Mouse (Mus musculus) stomach, embryonic 14.5 days (tissue): ENCODE measurements around the gene Ush2a. TPM values are rescaled to one million over a fixed set of nuclear protein-coding genes. Genes with fewer than 3 reads are reported as not detected.

Source experiments
- ATAC-seq: fragments of 200-750 bp; cut with Nextera tagmentation; 2 replicates; pipeline ENCODE4 v1.8.0; 2017; ENCODE audit warnings: low read depth, moderate TSS enrichment; ENCODE audit not compliant: insufficient number of reproducible peaks, insufficient read depth, low FRiP score
- H3K27ac ChIP-seq: fragments of 300-500 bp; sonication (generic); 2 replicates; pipeline ENCODE4 v1.5.1; 2014; ENCODE audit warnings: mild to moderate bottlenecking, low read length, moderate library complexity, mixed read lengths
- H3K27me3 ChIP-seq: fragments of 300-500 bp; sonication (generic); 2 replicates; pipeline ENCODE4 v1.6.1; 2014; ENCODE audit warnings: low read length, control low read depth, mixed read lengths; ENCODE audit not compliant: control insufficient read depth, insufficient read depth
- H3K36me3 ChIP-seq: fragments of 300-500 bp; sonication (generic); 2 replicates; pipeline ENCODE4 v1.6.1; 2014; ENCODE audit warnings: mild to moderate bottlenecking, control low read depth, low read length, moderate library complexity, mixed read lengths; ENCODE audit not compliant: control insufficient read depth, insufficient read depth
- H3K4me1 ChIP-seq: fragments of 300-500 bp; sonication (generic); 2 replicates; pipeline ENCODE4 v1.6.1; 2014; ENCODE audit warnings: low read length, control low read depth, mixed read lengths; ENCODE audit not compliant: control insufficient read depth, insufficient read depth
- H3K4me2 ChIP-seq: fragments of 300-500 bp; sonication (generic); replicated peaks from 2 replicates; pipeline ENCODE4 v1.6.1; 2014; ENCODE audit warnings: low read depth, low read length, control low read depth
- H3K4me3 ChIP-seq: fragments of 300-500 bp; sonication (generic); 2 replicates; pipeline ENCODE4 v1.5.1; 2014; ENCODE audit warnings: low read depth, low read length, control low read depth
- H3K9ac ChIP-seq: fragments of 300-500 bp; sonication (generic); replicated peaks from 2 replicates; pipeline ENCODE4 v1.6.1; 2014; ENCODE audit warnings: low read depth, mild to moderate bottlenecking, control low read depth, low read length, moderate library complexity, mixed read lengths
- H3K9me3 ChIP-seq: fragments of 300-500 bp; sonication (generic); 2 replicates; pipeline ENCODE4 v1.6.1; 2016; ENCODE audit warnings: low read depth, low read length, control low read depth; ENCODE audit not compliant: control insufficient read depth
- WGBS: fragments of 180-500 bp; shearing (Covaris S2); extraction: QIAGEN DNeasy Blood & Tissue Kit; methylation state at CpG from one replicate; pipeline ENCODE4 v1.1.7; 2014; 5-methylcytosine and 5-hydroxymethylcytosine counted together
- polyA plus RNA-seq: library from polyadenylated mRNA; unstranded; fragments of >200 nt; fragmentation: Nextera tagmentation; extraction: Ambion mirVana; gene quantifications from 2 replicates; pipeline ENCODE4 v1.2.1, GENCODE M21; 2014

Gene Ush2a
- polyA plus RNA-seq, 1 experiment from 2014 or later, result not detected

- no peak overlapping the region for H3K4me3 ChIP-seq
- no peak for ATAC-seq
- no peak overlapping the region for H3K27ac ChIP-seq
- H3K36me3 ChIP-seq, result no peaks in the 10 kb centered on the region
- no peaks in the 10 kb centered on the region for H3K4me1 ChIP-seq
- 95% methylated on average over 7 of the region's 7 CpGs for WGBS
- no peak overlapping the region for H3K9ac ChIP-seq
- no peaks in the 10 kb centered on the region for H3K9me3 ChIP-seq
- no peak overlapping the region for H3K4me2 ChIP-seq
- no peaks in the 10 kb centered on the region for H3K27me3 ChIP-seq
Measured at GRCm38 (mm10) chr1:188714941-188715340, 453.1 kb downstream of the Ush2a start.

GRCm38 (mm10) chr1:188716886-188717285, 455.1 kb downstream of the Ush2a start:
- H3K9me3 ChIP-seq, result no peaks in the 10 kb centered on the region
- WGBS, result 74% methylated on average over 3 of the region's 3 CpGs
- H3K4me2 ChIP-seq, result no peak overlapping the region
- no peaks in the 10 kb centered on the region for H3K27me3 ChIP-seq
- no peak overlapping the region for H3K4me3 ChIP-seq
- no peak overlapping the region for H3K27ac ChIP-seq
- H3K9ac ChIP-seq, result no peak overlapping the region
- H3K36me3 ChIP-seq, result no peaks in the 10 kb centered on the region
- ATAC-seq, result no peak
- H3K4me1 ChIP-seq, result no peaks in the 10 kb centered on the region

- 61% methylated on average over 17 of the region's 17 CpGs for WGBS
- H3K4me3 ChIP-seq, result no peak overlapping the region
- no peaks in the 10 kb centered on the region for H3K4me1 ChIP-seq
- H3K27ac ChIP-seq, result no peak overlapping the region
- H3K27me3 ChIP-seq, result no peaks in the 10 kb centered on the region
- H3K36me3 ChIP-seq, result no peaks in the 10 kb centered on the region
- no peak overlapping the region for H3K4me2 ChIP-seq
- no peak overlapping the region for H3K9ac ChIP-seq
- no peaks in the 10 kb centered on the region for H3K9me3 ChIP-seq
- ATAC-seq, result no peak
Measured at GRCm38 (mm10) chr1:188725122-188725995, 463.5 kb downstream of the Ush2a start.

- H3K4me1 ChIP-seq, result no peaks in the 10 kb centered on the region
- whole genome bisulfite sequencing, result 84% methylated on average over 6 of the region's 6 CpGs
Measured at GRCm38 (mm10) chr1:188726937-188727336, 465.1 kb downstream of the Ush2a start.

GRCm38 (mm10) chr1:188728625-188729024, 466.8 kb downstream of the Ush2a start:
- WGBS, result 82% methylated on average over 8 of the region's 8 CpGs

More at GRCm38 (mm10) chr1:188726937-188727336, 465.1 kb downstream of the Ush2a start:
- no peak overlapping the region for H3K9ac ChIP-seq
- no peak for ATAC-seq
- no peak overlapping the region for H3K27ac ChIP-seq
- H3K36me3 ChIP-seq, result no peaks in the 10 kb centered on the region
- H3K4me3 ChIP-seq, result no peak overlapping the region
- no peaks in the 10 kb centered on the region for H3K9me3 ChIP-seq
- H3K4me2 ChIP-seq, result no peak overlapping the region
- no peaks in the 10 kb centered on the region for H3K27me3 ChIP-seq

GRCm38 (mm10) chr1:188729179-188729578, 467.4 kb downstream of the Ush2a start:
- Histone ChIP-seq H3K9ac (no peak overlapping the region), H3K27me3 (no peaks in the 10 kb centered on the region), H3K27ac (no peak overlapping the region), H3K9me3 (no peaks in the 10 kb centered on the region), H3K4me2 (no peak overlapping the region), H3K4me3 (no peak overlapping the region), H3K36me3 (no peaks in the 10 kb centered on the region), H3K4me1 (no peaks in the 10 kb centered on the region)
- no peak for ATAC-seq
- WGBS, result 73% methylated on average over 7 of the region's 7 CpGs

More at GRCm38 (mm10) chr1:188728625-188729024, 466.8 kb downstream of the Ush2a start:
- no peaks in the 10 kb centered on the region for H3K27me3 ChIP-seq
- H3K9ac ChIP-seq, result no peak overlapping the region
- H3K4me2 ChIP-seq, result no peak overlapping the region
- ATAC-seq, result no peak
- no peaks in the 10 kb centered on the region for H3K9me3 ChIP-seq
- H3K4me1 ChIP-seq, result no peaks in the 10 kb centered on the region
- no peak overlapping the region for H3K4me3 ChIP-seq
- no peak overlapping the region for H3K27ac ChIP-seq
- H3K36me3 ChIP-seq, result no peaks in the 10 kb centered on the region

- no peak overlapping the region for H3K4me3 ChIP-seq
- peak; percentile 90 for ATAC-seq
- H3K4me2 ChIP-seq, result no peak overlapping the region
- no peaks in the 10 kb centered on the region for H3K27me3 ChIP-seq
- no peaks in the 10 kb centered on the region for H3K9me3 ChIP-seq
- WGBS, result 56% methylated on average over 7 of the region's 7 CpGs
- no peaks in the 10 kb centered on the region for H3K36me3 ChIP-seq
- H3K4me1 ChIP-seq, result no peaks in the 10 kb centered on the region
- no peak overlapping the region for H3K27ac ChIP-seq
- no peak overlapping the region for H3K9ac ChIP-seq
Measured at GRCm38 (mm10) chr1:188734741-188735266, 473.0 kb downstream of the Ush2a start.

GRCm38 (mm10) chr1:188742971-188743370, 481.1 kb downstream of the Ush2a start:
- 37% methylated on average over 7 of the region's 7 CpGs for WGBS
- no peaks in the 10 kb centered on the region for H3K36me3 ChIP-seq
- ATAC-seq, result no peak
- no peak overlapping the region for H3K9ac ChIP-seq
- H3K27me3 ChIP-seq, result no peaks in the 10 kb centered on the region
- H3K4me2 ChIP-seq, result no peak overlapping the region
- H3K27ac ChIP-seq, result no peak overlapping the region
- H3K9me3 ChIP-seq, result no peaks in the 10 kb centered on the region
- no peaks in the 10 kb centered on the region for H3K4me1 ChIP-seq
- no peak overlapping the region for H3K4me3 ChIP-seq
